Mouse (Mus musculus): ENCODE results near the gene Olfr90.
"Not testable (repeated sequence)": the region's sequence is repeated elsewhere in the genome, so short reads cannot be mapped to it uniquely, and the experiment has no call there.

The Olfr90 gene

DNA sequence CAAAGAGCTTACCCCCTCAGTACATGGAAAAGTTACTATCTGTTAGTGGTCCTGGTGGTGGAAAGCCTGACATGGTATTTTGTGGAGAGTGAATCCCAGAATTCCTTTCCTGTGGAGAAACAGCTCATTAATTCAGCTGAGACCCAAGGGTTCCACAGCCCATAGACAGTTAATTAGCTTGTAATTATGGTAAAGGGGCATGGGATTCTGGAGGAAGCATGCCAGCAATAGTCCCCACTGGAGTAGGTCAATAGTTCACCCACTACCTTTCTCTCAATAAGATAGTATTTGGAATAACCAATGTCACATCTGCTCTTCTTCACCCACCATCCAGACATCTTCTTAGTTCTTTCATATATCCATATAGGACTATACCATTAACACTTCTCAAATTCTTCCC lies at the start of gene Olfr90:
Gene Olfr90 (minus strand): TSS at position 101 of the 400 bp plus-strand sequence.
- DNase-seq (ENCODE audit: low read depth, low spot score), result no peak

DNA sequence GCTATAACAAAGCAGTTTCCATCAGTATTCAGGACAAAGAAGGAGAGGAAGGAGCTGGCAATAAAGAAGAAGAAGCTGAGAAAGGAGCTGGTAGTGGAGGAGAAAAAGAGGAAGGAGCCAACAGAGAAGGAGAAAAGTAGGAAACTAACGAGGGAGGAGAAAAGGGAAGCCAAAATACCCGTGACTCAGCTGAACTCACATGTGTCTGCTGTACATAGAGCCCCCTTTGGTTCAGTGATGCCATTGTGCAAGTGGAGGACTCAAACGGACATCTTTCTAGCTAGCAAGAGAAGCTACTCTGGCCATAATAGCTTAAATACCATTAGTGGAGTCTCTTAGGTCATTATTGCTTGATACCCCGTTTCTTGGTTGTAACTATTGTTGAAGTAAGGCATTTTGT lies 43.1 kb upstream of the Olfr90 start:
- DNase-seq (ENCODE audit: low read depth, low spot score), result not testable (repeated sequence)

DNA sequence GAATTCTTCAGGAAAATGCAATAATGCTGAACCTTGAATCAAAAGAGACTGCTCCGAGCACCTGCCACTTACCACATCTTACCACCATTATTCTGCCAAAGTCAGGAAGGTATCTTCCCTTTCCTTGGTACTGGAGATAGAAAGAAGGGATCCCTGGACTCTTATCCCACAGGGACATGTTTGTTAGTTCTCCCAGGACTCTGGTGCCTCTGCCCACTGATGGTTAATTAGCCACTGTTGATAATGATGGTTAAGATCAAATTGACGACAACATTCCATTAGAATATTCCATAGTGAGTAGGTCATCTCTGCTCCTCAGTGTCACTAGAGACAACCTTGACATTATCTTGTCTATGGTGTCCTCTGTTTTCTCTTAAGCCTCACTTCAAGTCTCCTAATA lies 31.7 kb upstream of the Olfr90 start, which contains the start of gene Olfr92:
Gene Olfr92 (minus strand): TSS at position 101 of the 400 bp plus-strand sequence.
- no peak for DNase-seq (ENCODE audit: low read depth, low spot score)

DNA sequence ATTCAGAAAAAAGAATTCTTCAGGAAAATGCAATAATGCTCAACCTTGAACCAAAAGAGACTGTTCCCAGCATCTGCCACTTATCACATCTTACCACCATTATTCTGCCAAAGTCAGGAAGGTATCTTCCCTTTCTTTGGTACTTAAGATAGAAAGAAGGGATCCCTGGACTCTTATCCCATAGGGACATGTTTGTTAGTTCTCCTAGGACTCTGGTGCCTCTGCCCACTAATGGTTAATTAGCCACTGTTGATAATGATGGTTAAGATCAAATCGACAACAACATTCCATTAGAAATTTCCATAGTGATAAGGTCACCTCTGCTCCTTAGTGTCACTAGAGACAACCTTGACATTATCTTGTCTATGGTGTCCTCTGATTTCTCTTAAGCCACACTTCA lies 9.9 kb upstream of the Olfr90 start, which contains the start of gene Olfr91:
Gene Olfr91 (minus strand): TSS at position 101 of the 400 bp plus-strand sequence.
- no peak for DNase-seq (ENCODE audit: low read depth, low spot score)

DNA sequence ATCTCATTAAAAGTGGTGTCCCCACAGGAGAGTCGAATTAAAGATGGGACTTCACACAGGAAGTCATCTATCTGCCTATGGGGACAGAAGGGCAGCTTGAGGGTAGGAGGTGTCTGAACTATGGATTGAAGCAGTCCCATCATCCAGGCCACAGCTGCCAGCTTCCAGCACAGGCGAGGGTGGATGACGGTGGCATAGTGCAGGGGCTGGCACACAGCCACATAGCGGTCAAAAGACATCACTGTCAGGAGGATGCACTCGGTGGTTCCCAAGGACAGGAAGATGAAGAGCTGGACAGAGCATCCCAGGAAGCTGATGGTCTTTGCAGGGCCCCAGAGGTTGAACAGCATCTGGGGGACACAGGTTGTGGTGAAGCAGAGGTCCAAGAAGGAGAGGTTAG lies 5.0 kb upstream of the Olfr90 start:
- DNase-seq (ENCODE audit: low read depth, low spot score), result no peak

DNA sequence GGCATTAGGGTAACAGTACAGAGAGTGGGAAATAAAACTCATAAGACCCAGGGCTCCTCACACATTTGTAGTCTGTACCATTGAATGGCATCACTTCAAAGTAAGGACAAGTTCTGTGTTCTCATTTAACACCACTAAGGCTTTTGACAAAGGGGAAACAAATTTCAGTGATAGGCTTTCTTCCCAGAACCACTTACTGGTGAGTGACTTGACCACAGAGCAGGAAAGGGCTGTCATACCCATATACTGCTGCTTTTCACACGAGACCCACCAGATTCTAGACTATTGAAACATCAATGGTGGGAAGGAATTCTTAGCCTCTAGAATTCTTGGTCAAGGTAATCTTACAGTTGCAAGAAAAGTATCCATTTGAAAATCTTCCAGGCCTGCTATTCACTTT lies 3.9 kb upstream of the Olfr90 start:
- DNase-seq (ENCODE audit: low read depth, low spot score), result no peak

DNA sequence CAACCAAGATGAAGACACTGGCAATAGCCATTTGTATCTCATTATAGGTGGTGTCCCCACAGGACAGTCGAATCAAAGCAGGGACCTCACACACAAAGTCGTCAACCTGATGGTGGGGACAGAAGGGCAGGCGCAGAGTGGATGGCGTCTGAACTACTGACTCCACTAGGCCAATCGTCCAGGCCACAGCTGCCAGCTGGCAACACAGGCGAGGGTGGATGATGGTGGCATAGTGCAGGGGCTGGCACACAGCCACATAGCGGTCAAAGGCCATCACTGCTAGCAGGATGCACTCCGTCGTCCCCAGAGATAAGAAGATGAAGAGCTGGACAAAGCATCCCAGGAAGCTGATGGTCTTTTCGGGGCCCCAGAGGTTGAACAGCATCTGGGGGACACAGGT lies 2.8 kb downstream of the Olfr90 start:
- DNase-seq (ENCODE audit: low read depth, low spot score), result no peak

DNA sequence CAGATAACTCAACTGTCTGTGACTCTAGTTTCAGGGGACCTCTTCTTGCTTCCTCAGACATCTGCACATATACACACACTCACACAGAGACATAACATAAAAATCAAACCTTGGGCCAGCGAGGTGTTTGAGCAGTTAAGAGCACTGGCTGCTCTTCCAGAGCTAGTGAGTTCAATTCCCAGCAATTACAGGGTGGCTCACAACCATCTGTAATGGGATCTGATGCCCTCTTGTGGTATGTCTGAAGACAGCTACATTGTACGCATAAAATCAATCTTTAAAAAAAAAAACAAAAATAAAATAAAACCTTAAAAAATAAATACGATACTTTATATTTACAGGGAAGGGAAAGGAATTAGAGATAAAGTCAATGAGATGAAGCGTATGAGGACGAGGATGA lies 3.7 kb downstream of the Olfr90 start:
- peak; percentile 69 for DNase-seq (ENCODE audit: low read depth, low spot score)

DNA sequence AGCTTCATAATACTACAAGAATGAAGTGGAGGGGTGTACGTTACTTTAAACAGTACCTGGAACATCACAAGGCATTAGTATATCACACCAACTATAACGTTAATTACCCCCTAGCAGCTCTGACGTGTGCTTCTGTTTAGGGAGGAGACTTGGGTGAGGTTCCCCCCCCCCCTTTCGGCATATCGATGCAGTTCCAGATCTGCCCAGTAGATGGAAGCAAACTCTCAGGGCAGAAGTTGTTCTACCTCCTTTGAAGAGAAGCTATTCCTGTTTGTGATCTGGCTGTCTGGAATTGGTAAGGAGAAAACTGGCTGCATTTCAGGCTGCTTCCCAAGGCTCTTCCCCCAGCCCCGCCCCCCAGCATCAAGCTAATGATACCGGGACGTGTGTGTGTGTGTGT lies 5.0 kb downstream of the Olfr90 start:
- peak; percentile 89 for DNase-seq (ENCODE audit: low read depth, low spot score)

DNA sequence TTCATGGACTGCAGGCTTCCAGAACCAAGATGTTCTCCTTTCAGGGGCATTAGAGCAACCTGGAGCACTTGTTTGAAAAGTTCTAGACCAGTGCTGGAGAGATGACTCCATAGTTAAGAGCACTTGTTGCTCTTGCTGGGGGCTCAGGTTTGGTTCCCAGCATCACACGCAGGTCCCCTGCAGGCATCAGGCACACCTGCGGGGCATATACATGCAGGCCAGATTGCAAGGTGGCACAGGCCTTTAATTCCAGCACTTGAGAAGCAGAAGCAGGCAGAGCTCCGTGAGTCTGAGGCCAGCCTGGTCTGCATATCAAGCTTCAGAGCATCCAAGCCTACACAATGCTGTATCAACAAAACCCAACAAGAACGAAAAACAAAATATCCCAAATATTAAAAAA lies 6.6 kb downstream of the Olfr90 start:
- DNase-seq (ENCODE audit: low read depth, low spot score), result no peak

DNA sequence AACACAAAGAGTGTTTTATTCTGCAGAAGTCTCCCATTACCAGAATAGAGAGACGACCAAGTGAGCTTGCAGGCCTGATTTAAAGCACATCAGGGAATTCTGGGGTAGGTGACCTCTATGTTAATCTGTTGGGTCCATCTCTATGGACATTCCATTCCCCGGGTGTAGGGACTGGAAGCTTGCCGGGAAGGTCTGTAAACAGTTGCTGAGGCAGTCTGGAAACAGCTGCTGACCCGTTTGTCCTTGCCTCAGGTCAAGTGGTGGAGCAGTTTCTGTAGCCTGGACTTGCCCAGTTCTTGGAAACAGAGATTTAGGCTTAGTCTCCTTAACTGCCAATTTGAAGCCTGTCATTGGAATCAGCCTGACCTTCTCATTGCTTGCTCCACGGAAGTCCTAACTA lies 8.2 kb downstream of the Olfr90 start:
- peak; percentile 78 for DNase-seq (ENCODE audit: low read depth, low spot score)

DNA sequence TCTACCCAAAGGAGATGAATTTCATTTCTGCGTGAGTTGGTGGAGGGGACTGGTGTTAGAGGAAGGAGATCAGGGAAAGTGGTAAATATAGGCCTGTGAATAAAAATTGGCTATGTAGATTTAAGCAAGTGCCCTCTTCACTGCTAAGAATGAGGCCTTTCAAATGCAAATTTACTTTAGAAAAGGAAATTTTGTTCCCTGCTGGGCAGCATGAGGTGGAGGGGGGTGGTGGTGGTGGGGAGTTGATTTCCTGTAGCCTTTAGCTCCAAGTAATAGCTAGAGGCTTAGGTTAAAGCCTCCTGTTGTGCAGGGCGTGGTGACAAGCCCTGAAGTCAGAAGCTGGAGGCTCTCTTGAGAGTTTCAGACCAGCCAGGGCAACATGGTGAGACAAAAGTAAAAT lies 9.3 kb downstream of the Olfr90 start:
- peak; percentile 98 for DNase-seq (ENCODE audit: low read depth, low spot score)

DNA sequence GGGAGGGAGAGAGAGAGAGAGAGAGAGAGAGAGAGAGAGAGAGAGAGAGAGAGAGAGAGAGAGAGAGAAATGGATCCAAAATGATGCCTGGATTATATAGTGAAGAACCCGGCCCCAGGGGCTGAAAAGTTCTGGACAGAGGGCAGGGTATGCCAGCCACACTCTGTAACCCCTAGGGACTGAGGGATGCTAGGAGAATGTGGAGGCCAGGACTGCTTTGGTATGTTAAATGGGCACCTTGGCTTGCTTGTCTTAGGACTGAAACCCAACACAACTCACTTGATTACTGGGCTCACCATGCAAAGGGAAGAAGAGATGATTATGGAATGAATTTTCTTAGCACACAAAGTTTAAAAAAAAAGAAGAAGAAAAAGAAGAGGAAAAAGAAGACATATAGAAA lies 10.1 kb downstream of the Olfr90 start:
- peak; percentile 91 for DNase-seq (ENCODE audit: low read depth, low spot score)

DNA sequence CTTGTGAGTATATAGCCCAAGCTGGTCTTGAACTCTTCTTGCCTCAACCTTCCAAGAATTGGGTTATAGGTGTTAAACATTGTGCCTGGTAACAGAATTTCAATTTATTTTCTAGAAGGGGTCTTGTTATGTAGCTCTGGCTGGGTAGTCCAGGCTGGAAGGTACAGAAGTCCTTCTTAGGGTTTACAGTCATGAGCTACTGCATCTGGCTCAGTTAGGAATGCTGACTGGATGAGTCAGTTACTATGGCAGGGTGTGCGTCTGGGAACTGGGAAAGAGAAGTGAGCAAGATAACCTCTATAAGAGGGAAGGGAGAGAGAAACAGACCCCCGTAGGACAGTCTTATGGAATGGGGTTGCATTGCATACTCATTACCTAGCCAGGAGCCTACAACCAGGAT lies 12.5 kb downstream of the Olfr90 start:
- no peak for DNase-seq (ENCODE audit: low read depth, low spot score)

DNA sequence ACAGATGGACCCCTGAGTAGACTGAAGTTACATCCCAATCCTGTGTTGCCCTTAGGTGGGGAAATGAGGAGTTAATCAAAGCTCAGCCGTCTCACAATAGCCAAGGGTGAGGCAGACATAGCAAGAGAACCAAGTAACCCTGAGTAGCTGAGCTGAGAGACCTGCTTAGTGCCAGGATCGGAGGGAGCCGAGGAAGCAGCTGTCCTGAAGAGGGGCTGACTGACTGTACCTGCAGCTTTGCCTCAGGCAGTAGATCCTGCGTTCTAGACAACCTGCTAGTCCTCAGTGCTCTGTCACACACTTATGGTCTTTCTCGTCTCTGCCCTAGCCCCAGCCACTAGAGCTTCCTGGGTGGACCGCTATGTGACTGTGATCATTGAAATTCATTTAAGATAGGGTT lies 13.1 kb downstream of the Olfr90 start:
- no peak for DNase-seq (ENCODE audit: low read depth, low spot score)

DNA sequence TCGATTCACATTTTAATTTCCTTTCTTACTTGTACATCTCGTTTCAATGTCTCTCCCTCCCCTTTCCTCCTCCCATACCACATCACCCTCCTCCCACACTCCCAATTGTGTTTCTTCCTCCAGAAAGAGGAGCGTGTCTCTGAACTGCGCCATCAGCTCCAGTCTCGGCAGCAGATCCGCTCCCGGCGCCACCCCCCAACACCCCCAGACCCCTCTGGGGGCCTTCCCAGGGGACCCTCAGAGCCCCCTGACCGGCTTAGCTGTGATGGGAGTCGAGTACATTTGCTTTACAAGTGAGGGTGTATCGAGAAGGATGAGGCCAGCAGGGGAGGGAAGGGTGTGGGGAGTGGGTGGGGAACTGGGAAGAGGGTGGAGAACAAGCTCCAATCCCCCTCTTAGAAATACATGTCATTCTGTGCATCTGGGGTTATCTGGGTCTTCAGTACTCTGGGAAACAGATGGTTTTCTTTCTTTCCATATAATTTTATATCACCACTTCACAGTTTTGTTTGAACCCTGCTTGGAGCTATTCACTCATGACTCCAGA lies 15.5 kb downstream of the Olfr90 start:
- peak; percentile 76 for DNase-seq (ENCODE audit: low read depth, low spot score)

DNA sequence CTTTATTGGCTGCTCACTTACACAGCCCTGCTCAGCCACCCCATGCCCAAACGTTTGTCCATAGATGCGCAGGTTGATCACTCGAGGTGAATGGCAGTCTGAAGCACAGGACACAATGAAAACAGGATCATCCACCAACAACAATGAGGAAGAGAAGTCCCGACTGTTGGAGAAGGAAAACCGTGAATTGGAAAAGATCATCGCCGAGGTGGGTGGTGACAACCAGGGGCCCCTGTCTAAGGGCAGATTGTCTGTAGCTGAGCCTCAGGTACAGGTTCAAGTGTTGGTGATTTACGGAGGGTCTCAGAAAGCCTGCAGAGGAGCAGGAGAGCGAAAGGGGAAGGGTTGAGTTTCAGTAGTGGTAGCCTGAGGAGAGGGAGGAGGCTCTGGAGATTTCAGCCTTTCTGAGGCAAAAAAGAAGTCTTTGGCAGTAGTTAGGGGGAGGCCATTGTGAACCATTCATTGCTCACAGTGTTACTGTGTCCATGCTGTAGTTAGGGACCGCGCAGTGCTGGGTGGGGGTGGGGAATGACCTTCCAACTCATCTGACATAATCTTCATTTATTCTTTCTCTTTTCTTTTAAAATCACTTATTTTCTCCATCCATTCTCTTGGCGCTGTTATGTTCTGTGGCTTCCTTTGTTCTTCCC lies 16.1 kb downstream of the Olfr90 start:
- DNase-seq (ENCODE audit: low read depth, low spot score), result peak; percentile 50

DNA sequence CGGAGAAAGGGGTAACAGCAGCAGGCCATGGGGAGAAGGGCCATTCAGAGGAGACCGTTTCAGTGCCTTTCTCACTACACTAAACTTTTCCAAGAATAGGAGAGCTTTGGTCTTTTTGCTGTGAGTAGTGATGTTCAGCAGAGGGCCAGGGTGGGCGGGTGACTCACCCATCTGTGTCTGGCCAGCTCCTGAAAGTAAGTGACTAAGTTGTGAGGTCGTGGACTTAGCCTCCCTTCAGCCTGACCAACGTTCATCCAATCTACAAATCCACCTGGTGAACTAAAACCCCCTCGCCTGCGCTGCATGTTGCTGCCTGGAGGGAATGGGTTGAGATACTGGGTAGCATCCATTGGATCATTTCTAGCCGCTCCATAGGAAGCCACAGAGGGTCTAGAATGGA lies 18.2 kb downstream of the Olfr90 start:
- DNase-seq (ENCODE audit: low read depth, low spot score), result no peak

DNA sequence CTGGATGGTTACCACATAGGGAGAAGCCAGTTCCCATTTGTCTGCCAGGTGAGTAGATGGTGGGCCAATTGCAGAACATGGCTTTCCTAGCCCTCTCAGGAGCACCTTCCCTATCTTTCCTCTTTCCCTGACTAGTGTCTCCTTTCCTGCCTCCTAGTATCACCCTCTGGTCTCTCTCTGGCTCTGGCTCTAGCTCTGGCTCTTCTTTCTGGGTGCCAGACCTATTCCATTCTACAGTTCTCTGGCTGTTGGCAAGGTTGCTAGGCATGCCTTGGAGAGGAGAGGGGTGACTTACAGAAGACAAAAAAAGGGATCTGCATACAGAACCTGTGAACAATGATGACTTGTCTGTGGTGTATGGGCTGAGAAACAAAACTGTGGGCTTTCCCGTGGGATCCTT lies 20.4 kb downstream of the Olfr90 start:
- no peak for DNase-seq (ENCODE audit: low read depth, low spot score)

DNA sequence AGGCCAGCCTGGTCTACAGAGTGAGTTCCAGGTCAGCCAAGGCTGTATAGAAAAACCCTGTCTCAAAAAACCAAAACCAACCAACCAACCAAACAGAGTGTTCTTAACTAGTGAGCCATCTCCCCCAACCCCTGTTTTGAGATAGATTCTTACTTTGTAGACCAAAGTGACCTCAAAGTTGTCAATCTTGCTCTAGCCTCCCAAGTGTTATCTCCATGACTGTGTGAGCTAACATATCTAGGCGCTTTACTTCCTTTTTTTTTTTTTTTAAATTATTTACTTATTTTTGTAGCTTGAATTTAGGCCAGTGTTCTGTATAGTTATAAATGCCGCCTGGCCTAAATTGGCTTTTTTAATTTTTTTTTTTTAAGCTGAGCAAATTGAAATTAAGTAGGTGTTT lies 22.3 kb downstream of the Olfr90 start:
- no peak for DNase-seq (ENCODE audit: low read depth, low spot score)

DNA sequence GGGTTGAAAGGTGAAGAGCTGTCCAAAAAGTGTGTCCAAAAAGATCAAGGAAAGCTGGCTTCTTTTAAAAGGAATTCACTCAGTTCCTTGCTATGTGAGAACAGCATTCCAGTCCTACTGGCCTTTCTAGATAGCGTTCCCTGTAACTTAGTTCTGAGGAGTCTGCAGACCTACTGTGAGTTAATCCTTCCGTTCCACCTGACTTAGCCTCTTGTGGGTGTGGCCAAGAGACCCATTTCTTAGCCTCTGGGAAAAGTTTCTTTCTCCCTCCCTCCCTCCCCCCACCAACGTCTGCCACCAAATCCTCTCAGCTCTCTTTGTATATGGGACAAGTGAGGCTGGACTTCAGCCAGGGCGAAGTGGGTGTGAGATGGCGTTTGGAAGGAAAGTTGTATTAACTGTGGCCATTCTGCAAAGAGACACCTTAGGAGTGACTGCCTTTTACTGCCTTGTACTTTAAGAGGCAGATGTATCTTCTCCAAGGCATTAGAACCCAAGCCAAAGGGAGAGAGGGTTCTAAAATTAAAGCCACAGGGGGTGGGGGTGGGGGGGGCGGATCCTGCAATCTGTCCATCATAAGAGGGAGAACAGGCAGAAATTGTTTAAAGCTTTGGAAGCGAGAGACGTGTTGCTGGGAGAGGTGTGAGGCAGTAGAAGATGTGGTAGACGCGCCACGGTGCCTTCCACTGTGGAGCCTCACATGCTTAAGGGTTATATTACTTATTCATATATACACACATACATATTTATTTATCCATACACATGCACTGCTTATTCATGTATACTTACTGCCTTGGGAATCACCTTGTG lies 24.4 kb downstream of the Olfr90 start:
- DNase-seq (ENCODE audit: low read depth, low spot score), result peak; percentile 92

DNA sequence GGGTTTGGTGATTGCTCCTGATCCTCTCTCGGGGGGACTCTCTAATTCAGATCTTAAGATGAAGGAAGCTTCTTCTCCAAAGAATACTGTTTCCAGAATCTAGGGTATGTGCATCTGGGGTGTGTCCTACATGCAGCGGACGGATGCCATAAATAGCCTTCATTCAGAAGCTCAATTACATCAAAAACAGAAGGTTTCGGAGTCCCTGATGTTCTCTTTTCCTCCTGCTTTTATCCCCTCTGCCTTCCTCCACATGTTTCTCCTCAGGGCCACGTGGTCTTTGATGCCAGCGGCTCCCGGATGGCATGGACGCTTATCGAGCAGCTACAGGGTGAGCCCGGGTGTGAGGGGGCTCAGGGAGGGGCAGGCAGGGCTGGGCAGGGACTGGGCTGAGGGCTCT lies 25.2 kb downstream of the Olfr90 start:
- no peak for DNase-seq (ENCODE audit: low read depth, low spot score)

DNA sequence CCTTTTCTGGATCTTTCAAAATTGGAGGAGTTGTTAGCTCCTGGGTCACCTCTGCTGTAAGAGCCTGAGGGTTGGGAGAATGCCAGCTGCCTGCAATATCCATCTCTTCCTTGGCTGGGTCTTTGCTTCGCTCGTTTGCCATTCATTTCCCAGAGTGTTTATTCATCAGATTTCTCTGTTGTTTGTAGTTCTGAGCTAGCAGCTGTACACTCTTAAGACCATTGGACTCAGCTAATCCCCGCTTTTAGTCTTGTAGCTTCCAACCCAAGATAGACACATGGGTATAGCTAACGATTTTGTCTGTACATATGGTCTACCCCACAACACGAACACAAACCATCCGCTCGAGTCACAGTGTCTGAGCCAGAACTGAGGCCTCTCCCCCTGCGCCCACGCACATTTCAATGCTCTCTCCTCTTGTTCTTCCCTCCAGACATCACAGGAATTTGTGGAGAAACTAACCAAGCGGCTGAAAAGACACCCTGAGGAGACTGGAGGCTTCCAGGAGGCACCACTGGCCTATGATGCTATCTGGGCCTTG lies 26.1 kb downstream of the Olfr90 start:
- DNase-seq (ENCODE audit: low read depth, low spot score), result no peak

Data from R1 (cell line).